Mouse (Mus musculus) myocyte (in vitro differentiated cells): ENCODE data around the gene Gm17359. TPM values are rescaled to one million over a fixed set of nuclear protein-coding genes. Genes with fewer than 3 reads are reported as not detected.

Experiments
- H3K27me3 ChIP-seq: one replicate; pipeline ENCODE4 v1.6.1; 2011; ENCODE audit not compliant: control insufficient read depth, insufficient read depth, insufficient read length
- H3K36me3 ChIP-seq: one replicate; pipeline ENCODE4 v1.6.1; 2011; ENCODE audit not compliant: control insufficient read depth, insufficient read depth
- H3K4me2 ChIP-seq: one replicate; pipeline ENCODE4 v1.6.1; 2011; ENCODE audit warnings: low read depth, control low read depth
- H3K4me3 ChIP-seq: one replicate; pipeline ENCODE4 v1.5.1; 2011; ENCODE audit warnings: mild to moderate bottlenecking, control low read depth, moderate library complexity
- H3K79me2 ChIP-seq: one replicate; pipeline ENCODE4 v1.6.1; 2011; ENCODE audit not compliant: control insufficient read depth, insufficient read depth
- H3ac ChIP-seq: one replicate; pipeline ENCODE4 v1.6.1; 2011; ENCODE audit not compliant: control insufficient read depth, insufficient read length
- CEBPB ChIP-seq: IDR thresholded peaks from 2 replicates; pipeline ENCODE4 v1.6.1; 2011; ENCODE audit warnings: mild to moderate bottlenecking, moderate library complexity; ENCODE audit not compliant: poor library complexity, insufficient read depth, severe bottlenecking
- E2F4 ChIP-seq: IDR thresholded peaks from one replicate; pipeline ENCODE4 v1.6.1; 2011; ENCODE audit warnings: mild to moderate bottlenecking, control low read depth, moderate library complexity; ENCODE audit not compliant: insufficient read depth
- MAX ChIP-seq: IDR thresholded peaks from one replicate; pipeline ENCODE4 v1.6.1; 2011; ENCODE audit warnings: low read depth, mild to moderate bottlenecking, control low read depth
- MYOD1 ChIP-seq, 3 experiments: IDR thresholded peaks; one replicate each; pipeline ENCODE4 v1.6.1; 2011; ENCODE audit warnings: control low read depth in 2 of 3, low read depth in 2 of 3, mild to moderate bottlenecking in 2 of 3, moderate library complexity in 1 of 3; ENCODE audit not compliant: insufficient read length in 2 of 3, control insufficient read depth in 1 of 3
- MYOG ChIP-seq, 3 experiments: IDR thresholded peaks; one replicate each; pipeline ENCODE4 v1.6.1; 2011; ENCODE audit warnings: control low read depth in 2 of 3, low read depth in 2 of 3, mild to moderate bottlenecking in 2 of 3; ENCODE audit not compliant: insufficient read length in 2 of 3, control insufficient read depth in 1 of 3, insufficient read depth in 1 of 3
- POLR2A ChIP-seq: IDR thresholded peaks from one replicate; pipeline ENCODE4 v1.6.1; 2011; ENCODE audit warnings: low read depth, mild to moderate bottlenecking, control low read depth, moderate library complexity; ENCODE audit not compliant: insufficient read length
- POLR2AphosphoS2 ChIP-seq: IDR thresholded peaks from one replicate; pipeline ENCODE4 v1.6.1; 2011; ENCODE audit warnings: low read depth, control low read depth; ENCODE audit not compliant: insufficient read length
- REST ChIP-seq: IDR thresholded peaks from one replicate; pipeline ENCODE4 v1.6.1; 2011; ENCODE audit warnings: mild to moderate bottlenecking, control low read depth, moderate library complexity; ENCODE audit not compliant: insufficient read depth, insufficient read length
- SRF ChIP-seq: IDR thresholded peaks from one replicate; pipeline ENCODE4 v1.6.1; 2011; ENCODE audit warnings: low read depth; ENCODE audit not compliant: control insufficient read depth, insufficient read length
- TCF12 ChIP-seq: IDR thresholded peaks from one replicate; pipeline ENCODE4 v1.6.1; 2011; ENCODE audit warnings: mild to moderate bottlenecking, control low read depth; ENCODE audit not compliant: poor library complexity, insufficient read depth, severe bottlenecking
- TCF3 ChIP-seq: IDR thresholded peaks from one replicate; pipeline ENCODE4 v1.6.1; 2011; ENCODE audit warnings: low read depth, control low read depth; ENCODE audit not compliant: insufficient read length
- USF1 ChIP-seq: IDR thresholded peaks from one replicate; pipeline ENCODE4 v1.6.1; 2011; ENCODE audit warnings: low read depth, mild to moderate bottlenecking, control low read depth, moderate library complexity
- polyA plus RNA-seq: library from polyadenylated mRNA; unstranded; fragments of >200 nt; fragmentation: generic; extraction: Trizol; gene quantifications from one replicate; pipeline ENCODE4 v1.2.1, GENCODE M21; 2012; ENCODE audit warnings: missing spikeins

The Gm17359 gene
- polyA plus RNA-seq, 1 experiment, result not detected

DNA sequence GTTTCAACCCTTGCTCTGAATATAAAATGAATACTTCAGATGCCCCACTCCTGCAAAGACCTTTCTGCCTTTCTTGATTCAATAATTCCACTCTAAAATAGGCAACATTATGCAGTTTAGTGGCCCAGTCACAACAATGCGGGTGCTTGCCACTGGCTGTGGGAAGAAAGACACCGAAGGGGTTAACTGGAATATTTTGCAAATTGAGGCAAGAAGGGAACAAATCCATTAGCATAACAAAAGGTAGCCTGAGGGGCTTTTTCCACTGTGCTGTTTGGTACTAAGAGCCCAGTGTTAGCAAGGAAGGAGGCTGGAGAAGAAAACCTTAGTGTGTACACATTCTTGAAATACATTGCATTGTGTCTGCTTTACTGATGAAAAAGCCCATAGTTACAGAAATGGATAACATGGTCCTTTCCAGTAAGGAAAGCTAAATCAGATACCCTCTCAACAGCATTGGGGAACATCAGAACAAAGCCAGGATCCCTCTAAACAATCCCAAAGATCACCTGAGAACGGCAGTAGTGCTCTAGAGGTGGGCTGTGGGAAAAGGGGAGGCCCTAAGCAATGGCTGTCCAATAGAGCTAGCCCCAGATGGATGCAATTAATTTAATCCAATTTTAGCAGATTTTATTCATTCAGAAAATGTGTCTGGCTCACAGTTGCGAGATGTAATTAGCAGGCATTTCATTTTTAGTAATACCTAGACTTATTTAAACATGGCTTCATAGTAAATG, 80.7 kb downstream of the Gm17359 start:
- Histone ChIP-seq H3ac (no peak overlapping the region), H3K27me3 (no peaks in the 10 kb centered on the region), H3K79me2 (no peaks in the 10 kb centered on the region), H3K36me3 (no peaks in the 10 kb centered on the region), H3K4me3 (no peak overlapping the region), H3K4me2 (no peak overlapping the region)
- TF ChIP-seq TCF3 (no peak), TCF12 (no peak), E2F4 (no peak), POLR2A (no peak), MYOD1 (IDR thresholded peaks at IDR 0.05; ENCODE audit: control insufficient read depth in 1 of 3, insufficient read length in 2 of 3, low read depth in 2 of 3) (no peak), SRF (no peak), POLR2AphosphoS2 (no peak), CEBPB (no peak), MYOG (IDR thresholded peaks at IDR 0.05; ENCODE audit: control insufficient read depth in 1 of 3, insufficient read depth in 1 of 3, insufficient read length in 2 of 3, low read depth in 2 of 3) (no peak), REST (no peak)

GRCm38 (mm10) chr3:79418921-79419320, 82.5 kb downstream of the Gm17359 start:
- H3K27me3 ChIP-seq, result no peaks in the 10 kb centered on the region
- no peaks in the 10 kb centered on the region for H3K36me3 ChIP-seq
- TF ChIP-seq MYOD1 (IDR thresholded peaks at IDR 0.05; ENCODE audit: control insufficient read depth in 1 of 3, insufficient read length in 2 of 3, low read depth in 2 of 3), result no peak
- no peak for TF ChIP-seq POLR2AphosphoS2
- TF ChIP-seq POLR2A, result no peak
- no peak for TF ChIP-seq E2F4
- TF ChIP-seq MAX, result no peak
- no peak for TF ChIP-seq REST
- no peak for TF ChIP-seq TCF3
- TF ChIP-seq SRF, result no peak
- no peak for TF ChIP-seq USF1
- no peak for TF ChIP-seq CEBPB
- no peak for TF ChIP-seq MYOG (IDR thresholded peaks at IDR 0.05; ENCODE audit: control insufficient read depth in 1 of 3, insufficient read depth in 1 of 3, insufficient read length in 2 of 3, low read depth in 2 of 3)
- TF ChIP-seq TCF12, result no peak
- H3K4me3 ChIP-seq, result no peak overlapping the region
- H3ac ChIP-seq, result no peak overlapping the region
- H3K79me2 ChIP-seq, result no peaks in the 10 kb centered on the region
- no peak overlapping the region for H3K4me2 ChIP-seq

- Histone ChIP-seq H3K79me2 (no peaks in the 10 kb centered on the region), H3ac (no peak overlapping the region), H3K4me2 (no peak overlapping the region), H3K4me3 (no peak overlapping the region), H3K27me3 (no peaks in the 10 kb centered on the region), H3K36me3 (no peaks in the 10 kb centered on the region)
- no peak for TF ChIP-seq POLR2AphosphoS2
- no peak for TF ChIP-seq MYOG (IDR thresholded peaks at IDR 0.05; ENCODE audit: control insufficient read depth in 1 of 3, insufficient read depth in 1 of 3, insufficient read length in 2 of 3, low read depth in 2 of 3)
- no peak for TF ChIP-seq CEBPB
- no peak for TF ChIP-seq USF1
- TF ChIP-seq POLR2A, result no peak
- no peak for TF ChIP-seq REST
- TF ChIP-seq MYOD1 (IDR thresholded peaks at IDR 0.05; ENCODE audit: control insufficient read depth in 1 of 3, insufficient read length in 2 of 3, low read depth in 2 of 3), result no peak
- no peak for TF ChIP-seq MAX
- no peak for TF ChIP-seq TCF12
- no peak for TF ChIP-seq E2F4
- no peak for TF ChIP-seq TCF3
- TF ChIP-seq SRF, result no peak
These were observed 89.0 kb downstream of the Gm17359 start for GRCm38 (mm10) chr3:79425441-79425840.

DNA sequence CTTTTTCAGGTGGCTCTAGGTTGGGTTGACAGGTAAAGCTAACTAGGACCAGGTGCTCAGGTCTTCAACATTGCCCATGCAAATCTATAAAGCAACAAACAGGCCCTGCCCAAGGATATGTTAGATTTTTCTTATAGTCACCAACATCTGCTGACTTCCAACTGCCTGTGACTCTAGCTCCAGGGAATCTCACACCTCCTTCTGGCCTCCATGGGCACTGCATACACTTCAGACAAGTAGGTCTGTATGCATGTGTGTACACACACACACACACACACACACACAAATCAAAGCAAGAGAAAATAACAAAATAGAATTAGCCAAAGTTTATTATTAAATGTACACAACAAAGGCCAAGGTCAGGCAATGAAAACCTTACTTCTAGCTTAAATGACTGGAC, 97.1 kb downstream of the Gm17359 start:
- H3K4me2 ChIP-seq, result no peak overlapping the region
- H3ac ChIP-seq, result no peak overlapping the region
- H3K27me3 ChIP-seq, result no peaks in the 10 kb centered on the region
- H3K4me3 ChIP-seq, result no peak overlapping the region
- no peaks in the 10 kb centered on the region for H3K79me2 ChIP-seq
- H3K36me3 ChIP-seq, result no peaks in the 10 kb centered on the region
- no peak for TF ChIP-seq MYOD1 (IDR thresholded peaks at IDR 0.05; ENCODE audit: control insufficient read depth in 1 of 3, insufficient read length in 2 of 3, low read depth in 2 of 3)

DNA sequence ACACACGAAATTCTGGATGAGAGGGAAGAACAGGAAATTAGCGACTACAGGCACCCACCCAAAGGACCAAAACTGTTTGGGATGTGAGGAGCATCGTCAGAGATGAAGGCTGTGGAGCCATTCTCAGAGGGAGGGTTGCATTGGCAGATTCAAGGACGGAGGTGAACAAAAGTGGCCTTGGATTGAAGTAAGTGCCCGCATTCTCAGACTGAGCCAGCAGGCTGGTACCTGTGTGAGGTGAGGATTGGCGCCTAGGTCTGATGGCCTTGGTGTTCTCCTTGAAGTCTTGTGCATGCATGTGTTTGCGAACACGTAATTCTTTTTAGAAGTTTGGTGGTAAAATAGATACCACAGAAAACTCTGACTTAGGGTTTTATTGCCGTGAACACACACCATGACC, 98.0 kb downstream of the Gm17359 start:
- TF ChIP-seq REST, result no peak
- TF ChIP-seq USF1, result no peak
- no peak for TF ChIP-seq SRF
- no peak for TF ChIP-seq POLR2AphosphoS2
- TF ChIP-seq MYOD1 (IDR thresholded peaks at IDR 0.05; ENCODE audit: control insufficient read depth in 1 of 3, insufficient read length in 2 of 3, low read depth in 2 of 3), result no peak
- TF ChIP-seq MYOG (IDR thresholded peaks at IDR 0.05; ENCODE audit: control insufficient read depth in 1 of 3, insufficient read depth in 1 of 3, insufficient read length in 2 of 3, low read depth in 2 of 3), result no peak
- TF ChIP-seq TCF3, result no peak
- no peak for TF ChIP-seq CEBPB
- no peak for TF ChIP-seq POLR2A
- no peak for TF ChIP-seq MAX
- TF ChIP-seq TCF12, result no peak
- TF ChIP-seq E2F4, result no peak
- H3K36me3 ChIP-seq, result no peaks in the 10 kb centered on the region
- no peaks in the 10 kb centered on the region for H3K79me2 ChIP-seq
- no peak overlapping the region for H3ac ChIP-seq
- H3K27me3 ChIP-seq, result no peaks in the 10 kb centered on the region
- H3K4me3 ChIP-seq, result no peak overlapping the region
- no peak overlapping the region for H3K4me2 ChIP-seq
